ENCODE assay signal across 8 mouse cellular contexts in the genomic region with DNA sequence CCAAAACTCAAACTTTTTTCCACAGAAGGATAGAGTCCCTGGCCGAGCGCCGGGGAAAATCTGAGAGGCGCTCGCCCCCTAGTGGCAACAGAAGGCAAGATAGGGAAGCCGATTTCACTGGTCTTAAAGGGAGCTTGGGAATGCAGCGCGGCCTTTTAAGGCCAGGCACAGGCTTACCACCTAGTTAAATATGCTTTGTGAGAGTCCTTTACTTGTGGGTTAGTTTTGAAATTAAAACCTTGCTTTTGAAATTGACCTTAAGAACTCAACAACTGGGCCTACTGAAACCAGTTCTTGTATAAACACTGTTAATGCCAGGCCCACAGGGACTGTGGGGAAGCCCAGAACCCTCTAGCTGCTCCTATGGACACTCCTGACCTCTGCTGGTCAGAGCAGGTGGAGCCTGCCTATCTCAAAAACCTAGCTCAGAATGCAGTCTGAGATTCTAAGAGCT. TPM values are rescaled to one million over a fixed set of nuclear protein-coding genes. Genes with fewer than 3 reads are reported as not detected.
DNase-seq lines count a peak whose midpoint lies in the region; ATAC-seq lines count a peak whose summit lies in the region.

No protein-coding gene starts in this region.

- H3K4me1 ChIP-seq in intestine, embryonic 14.5 days (replicated peaks; ENCODE audit: control insufficient read depth, insufficient read depth, low read length) = no peaks in the 10 kb centered on the region

- no peaks in the 10 kb centered on the region for H3K27me3 ChIP-seq in intestine, embryonic 14.5 days (replicated peaks; ENCODE audit: control insufficient read depth, insufficient read depth, low read length)

- H3K4me2 ChIP-seq in intestine, embryonic 14.5 days (ENCODE audit: low read length) = peak overlapping the region; percentile 32

- intact Hi-C loops in left cerebral cortex, postnatal 14 days (cut with DNase I) = loop anchor here (1.0 to 2.0 kb wide), 3 partner anchors 231 to 326 kb away; partner anchors contain the start of genes Spata48 and Zpbp

- H3K9me3 ChIP-seq in intestine, embryonic 14.5 days (ENCODE audit: control insufficient read depth, low read length) = no peaks in the 10 kb centered on the region

- under 1% methylated on average over 8 of the region's 8 CpGs for WGBS in intestine, embryonic 14.5 days

- ATAC-seq in intestine, embryonic 14.5 days (replicated peaks; ENCODE audit: low FRiP score, low TSS enrichment, low read depth) = peak; percentile 93

- H3K9ac ChIP-seq in intestine, embryonic 14.5 days (ENCODE audit: low read length) = no peak overlapping the region

- peak; percentile 85 for DNase-seq in adrenal gland, adult 2 months
- peak; percentile 91 for DNase-seq in embryo, embryonic 11 days
- peak; percentile 51 for DNase-seq in gastrocnemius, postnatal 25 days
- peak; percentile 89 for DNase-seq in intestine, embryonic 14.5 days (ENCODE audit: low spot score)
- DNase-seq in left cerebral cortex, postnatal 14 days (ENCODE audit: low spot score in 2 of 2) = peak; percentile 71 to 83
- peak; percentile 89 for DNase-seq in mesoderm, embryonic 11.5 days (ENCODE audit: low read depth, low spot score)
- DNase-seq in right cerebral cortex, postnatal 25 days = peak; percentile 75
- DNase-seq in yolk sac, embryonic 10.5 days (ENCODE audit: low spot score) = peak; percentile 73

- H3K36me3 ChIP-seq in intestine, embryonic 14.5 days (ENCODE audit: control insufficient read depth, insufficient read depth, low read length) = no peaks in the 10 kb centered on the region

- no peak overlapping the region for H3K27ac ChIP-seq in intestine, embryonic 14.5 days (ENCODE audit: low read depth)

- H3K4me3 ChIP-seq in intestine, embryonic 14.5 days (ENCODE audit: low read depth, low read length) = no peak overlapping the region; the same call in 1 of the 2 replicates

RNA-seq across cellular contexts. Expression of gene Fignl1, which starts 20.2 kb away (rescaled TPM):
- 1 to 10 TPM; 1.3 to 2.7 TPM for total RNA-seq in adrenal gland, adult 2 months (2021)
- polyA plus RNA-seq in adrenal gland, adult 2 months (2012; rRNA removed) = 0.20 and 0.22 TPM in 2 replicates
- total RNA-seq in gastrocnemius, postnatal 25 days (2021) = under 1 TPM; 0.51 to 0.54 TPM
- polyA plus RNA-seq in intestine, embryonic 14.5 days (2014; fragmentation: Nextera tagmentation; extraction: Ambion mirVana) = 61.7 and 63.7 TPM in 2 replicates
- under 1 TPM; 0.70 to 0.81 TPM for total RNA-seq in left cerebral cortex, postnatal 14 days (2021)
